Mouse (Mus musculus): ENCODE data around the gene Susd6. TPM values are rescaled to one million over a fixed set of nuclear protein-coding genes. Genes with fewer than 3 reads are reported as not detected.
A peak's percentile ranks its signal among the peaks of the same experiment; 100 is the strongest.

Susd6 gene
- total RNA-seq, 4 experiments from 2014 or later = 70.6 to 75.8 (median 73.7) TPM

DNA sequence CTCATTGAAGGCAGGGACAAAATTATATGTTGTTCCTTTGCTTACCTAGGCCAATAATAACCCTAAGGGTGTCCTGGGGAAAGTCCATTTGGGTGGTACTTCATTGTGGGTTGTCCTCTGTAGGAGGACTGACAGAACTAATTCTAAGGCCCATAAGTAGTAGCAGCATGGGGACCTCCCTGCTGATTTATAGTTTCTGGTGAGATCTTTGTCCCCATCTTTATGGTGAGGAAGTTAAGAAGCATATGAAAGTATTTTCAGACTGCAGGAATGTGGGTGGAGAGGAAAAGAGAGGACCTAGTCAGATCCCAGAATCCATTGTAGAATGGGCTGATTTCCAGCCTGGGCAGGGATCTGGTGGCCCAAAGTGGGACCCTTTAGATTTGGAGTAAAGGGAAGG is 48.0 kb downstream of the Susd6 start:
- no peak for DNase-seq (ENCODE audit: low spot score)

DNA sequence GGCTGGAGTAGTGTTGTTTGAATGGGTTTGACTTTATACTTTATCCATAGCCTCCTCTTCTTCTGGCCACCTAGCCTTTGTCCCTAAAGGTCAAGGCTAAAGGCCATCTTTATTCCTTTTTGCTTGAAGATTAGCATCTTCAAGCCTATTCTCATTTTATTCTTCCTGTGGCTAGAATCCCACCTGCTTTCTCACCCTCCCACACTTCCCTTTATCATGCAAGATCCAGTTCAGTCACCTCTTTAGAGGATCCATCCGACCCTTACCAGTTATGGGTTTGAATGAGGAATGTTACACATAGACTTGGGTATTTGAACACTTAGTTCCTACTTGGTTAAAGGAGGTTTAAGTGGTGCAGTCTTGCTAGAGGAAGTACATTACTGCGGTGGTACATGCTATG is 48.5 kb downstream of the Susd6 start:
- DNase-seq (ENCODE audit: low spot score) = no peak

- no peak for DNase-seq (ENCODE audit: low spot score)
Observed at GRCm38 (mm10) chr12:80839631-80840030, 49.3 kb downstream of the Susd6 start.

DNA sequence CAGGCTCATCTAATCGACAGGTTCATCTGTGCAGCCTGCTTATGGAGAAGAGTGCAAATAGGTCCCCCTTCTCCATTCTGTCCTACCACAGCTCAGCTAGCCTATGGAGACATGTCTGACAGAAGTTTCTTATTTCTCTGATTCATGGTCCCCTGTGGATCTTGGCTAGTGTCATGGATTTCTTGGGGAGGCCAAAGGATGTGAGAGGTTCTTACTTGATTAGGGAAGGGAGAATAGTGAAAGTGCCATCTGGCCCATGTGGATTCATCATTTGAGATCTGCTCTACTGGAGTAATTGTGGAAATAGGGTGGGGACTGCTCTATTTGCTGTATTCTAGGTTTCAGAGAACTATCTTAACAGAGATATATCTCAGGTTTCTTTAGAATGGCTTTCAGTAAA is 51.3 kb downstream of the Susd6 start:
- no peak for DNase-seq (ENCODE audit: low spot score)

DNA sequence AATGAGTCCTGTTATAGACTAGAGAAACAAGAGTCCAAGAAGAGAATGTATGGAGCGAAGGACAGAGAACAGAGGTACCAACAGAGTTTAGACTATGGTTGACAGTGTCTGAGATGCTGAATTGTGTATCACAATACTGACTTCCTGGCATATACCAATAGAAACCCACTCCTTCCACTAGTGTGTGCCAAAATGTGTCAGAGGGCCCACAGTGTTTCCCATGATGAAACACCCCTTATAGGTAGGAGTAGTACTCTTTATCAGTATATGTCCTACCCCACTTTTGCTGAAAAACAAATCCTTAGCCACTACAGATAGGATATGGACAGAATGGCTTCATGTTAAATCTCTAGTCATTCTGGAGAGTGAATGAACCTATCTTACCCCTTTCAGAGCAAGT is 52.3 kb downstream of the Susd6 start:
- DNase-seq (ENCODE audit: low spot score) = no peak

DNA sequence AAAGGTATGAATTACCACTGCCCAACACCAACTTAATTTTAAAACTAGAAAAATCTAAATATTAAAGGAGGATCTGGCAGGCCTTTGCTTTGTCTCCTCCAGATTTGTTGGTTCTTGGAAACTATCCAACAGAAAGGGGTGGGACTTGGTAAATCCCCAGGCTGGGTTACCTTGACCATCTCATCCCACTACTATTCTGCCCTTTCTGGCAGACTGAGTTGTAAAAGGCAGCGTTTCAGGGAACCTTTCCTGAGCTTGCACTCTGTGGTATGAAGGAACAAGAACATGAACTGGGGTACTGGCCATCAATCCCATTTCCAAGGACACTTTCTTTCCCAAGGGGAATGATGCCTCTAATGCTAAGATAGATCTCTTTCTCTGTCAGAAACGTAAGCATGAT is 52.9 kb downstream of the Susd6 start:
- no peak for DNase-seq (ENCODE audit: low spot score)

DNA sequence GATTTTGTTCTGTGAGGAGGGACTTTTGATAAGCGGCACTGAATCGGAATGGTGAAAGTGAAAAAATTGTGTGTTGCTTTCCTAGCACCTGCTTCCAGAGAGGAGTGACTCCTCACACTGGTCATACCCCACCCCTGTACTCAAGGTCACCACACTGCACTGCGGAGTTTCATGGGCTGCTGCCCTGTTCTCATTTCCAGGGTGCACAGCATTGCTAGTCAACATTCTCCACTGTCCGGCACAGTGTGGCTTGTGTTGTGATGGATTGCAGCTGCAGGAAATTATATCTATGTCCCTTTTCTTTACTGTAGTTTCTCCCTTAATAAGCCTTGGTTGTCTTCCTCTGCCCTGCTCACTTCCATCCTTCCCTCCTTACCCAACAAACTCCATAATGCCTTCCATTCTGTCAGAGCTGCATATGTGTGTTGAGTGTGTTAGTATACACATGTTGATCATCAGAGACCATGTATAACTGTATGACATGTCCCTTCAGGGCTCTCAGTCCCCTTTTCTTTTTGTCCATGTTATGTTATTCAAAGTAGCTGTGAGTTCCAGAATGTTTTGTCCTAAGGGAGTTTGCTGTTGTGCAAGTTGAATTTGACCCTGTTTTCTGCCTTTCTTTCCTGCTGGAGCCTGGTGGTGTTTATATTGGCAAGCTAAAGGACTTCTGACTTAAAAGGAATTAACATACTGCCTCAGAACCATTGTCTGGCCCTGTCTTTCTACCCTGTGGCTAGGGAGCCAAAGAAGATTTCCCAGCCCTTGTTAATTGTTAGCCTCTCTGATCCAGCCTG is 53.5 kb downstream of the Susd6 start:
- DNase-seq (ENCODE audit: low spot score) = peak; percentile 80

- no peak for DNase-seq (ENCODE audit: low spot score)
Observed at GRCm38 (mm10) chr12:80845901-80846300, 55.6 kb downstream of the Susd6 start.

DNA sequence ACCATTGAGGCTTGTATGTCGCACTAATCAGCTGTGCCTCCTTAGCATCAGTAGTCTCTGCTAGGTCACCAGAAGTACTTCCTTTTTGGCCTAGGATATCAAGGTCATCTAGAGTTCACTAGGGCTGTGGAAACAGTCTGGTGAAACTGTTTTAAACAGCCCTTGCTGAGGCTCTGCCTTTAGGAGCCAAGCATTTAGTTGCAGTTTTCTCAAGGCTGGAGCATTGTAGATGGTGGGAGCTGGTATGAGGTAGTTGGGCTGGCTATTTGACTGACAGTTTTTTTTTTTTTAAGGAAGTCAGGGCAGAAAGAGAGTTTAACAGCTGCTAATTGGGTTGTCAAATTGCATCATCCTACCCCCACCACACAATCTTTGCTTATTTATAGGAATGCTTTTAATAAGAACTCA is 56.6 kb downstream of the Susd6 start:
- DNase-seq (ENCODE audit: low spot score) = peak; percentile 69

- no peak for DNase-seq (ENCODE audit: low spot score)
Observed at GRCm38 (mm10) chr12:80852001-80852400, 61.7 kb downstream of the Susd6 start.

GRCm38 (mm10) chr12:80853737-80854136 is 63.4 kb downstream of the Susd6 start:
- peak; percentile 78 for DNase-seq (ENCODE audit: low spot score)

DNA sequence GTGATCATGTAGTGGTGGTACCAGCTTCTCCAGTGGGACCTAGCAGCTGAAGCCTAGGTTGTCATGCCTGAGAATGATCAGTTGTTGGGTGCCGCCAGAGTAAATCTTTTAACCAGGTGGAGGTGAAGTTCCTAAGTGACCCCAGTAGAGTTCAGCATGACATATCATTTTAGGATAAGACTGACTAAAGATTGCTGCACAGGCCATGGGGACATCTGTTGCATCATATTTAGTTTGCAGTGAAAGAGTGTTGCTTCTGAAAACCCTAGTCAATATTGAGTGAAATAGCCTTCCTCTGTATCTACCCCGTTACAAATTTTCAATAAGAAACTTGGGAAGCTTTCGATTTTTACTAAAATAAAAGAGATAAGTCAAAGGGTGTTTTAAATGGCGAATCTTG is 64.4 kb downstream of the Susd6 start:
- DNase-seq (ENCODE audit: low spot score) = no peak

GRCm38 (mm10) chr12:80855100-80855499 is 64.8 kb downstream of the Susd6 start:
- no peak for DNase-seq (ENCODE audit: low spot score)

- no peak for DNase-seq (ENCODE audit: low spot score)
Observed at GRCm38 (mm10) chr12:80855581-80855980, 65.3 kb downstream of the Susd6 start.

GRCm38 (mm10) chr12:80857636-80858293 is 67.5 kb downstream of the Susd6 start:
- no peak for DNase-seq (ENCODE audit: low spot score)

GRCm38 (mm10) chr12:80858307-80858706 is 68.0 kb downstream of the Susd6 start:
- no peak for DNase-seq (ENCODE audit: low spot score)

DNA sequence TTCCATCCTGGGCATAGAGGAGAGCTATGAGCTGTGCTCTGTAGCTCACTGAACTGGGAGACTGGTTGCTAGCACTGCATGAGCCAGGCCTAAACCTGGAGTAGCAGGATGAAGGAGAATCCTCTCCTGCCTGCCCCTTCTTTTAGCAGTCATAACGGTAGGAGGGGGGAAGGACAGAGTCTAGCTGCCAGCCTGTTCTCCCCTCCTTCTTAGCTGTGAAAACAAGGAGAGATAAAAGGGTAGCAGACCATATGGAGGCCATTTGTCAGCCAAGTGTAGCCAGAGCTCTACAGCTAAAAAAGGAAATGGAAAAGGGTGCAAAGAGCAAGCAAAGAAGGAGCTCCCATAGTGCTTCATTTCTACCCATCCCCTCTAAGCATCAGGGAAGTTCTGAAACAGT is 71.6 kb downstream of the Susd6 start:
- DNase-seq (ENCODE audit: low spot score) = no peak

- no peak for DNase-seq (ENCODE audit: low spot score)
Observed at GRCm38 (mm10) chr12:80863370-80863769, 73.1 kb downstream of the Susd6 start.

GRCm38 (mm10) chr12:80865175-80865574 is 74.9 kb downstream of the Susd6 start:
- DNase-seq (ENCODE audit: low spot score) = no peak

- DNase-seq (ENCODE audit: low spot score) = no peak
Observed at GRCm38 (mm10) chr12:80866023-80866422, 75.7 kb downstream of the Susd6 start.

DNA sequence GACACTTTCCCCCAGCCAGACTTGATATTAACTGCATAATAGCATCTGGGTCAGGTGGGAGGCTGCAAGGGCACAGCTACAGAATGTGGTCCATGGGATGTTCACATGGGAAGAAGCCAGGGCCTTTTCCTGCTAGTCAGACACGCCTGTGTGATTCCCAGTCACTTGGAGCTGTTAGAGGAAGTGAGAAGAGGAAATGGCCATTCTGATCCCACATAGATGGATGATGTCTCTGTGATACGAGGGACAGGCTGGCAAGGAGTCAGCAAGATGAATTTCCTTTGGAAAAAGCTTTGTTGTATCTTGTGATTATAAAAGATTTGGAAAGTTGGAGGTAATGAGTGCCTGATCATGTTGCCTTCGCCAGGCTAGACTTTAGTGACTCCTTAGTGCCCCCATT is 76.8 kb downstream of the Susd6 start:
- DNase-seq (ENCODE audit: low spot score) = peak; percentile 80

DNA sequence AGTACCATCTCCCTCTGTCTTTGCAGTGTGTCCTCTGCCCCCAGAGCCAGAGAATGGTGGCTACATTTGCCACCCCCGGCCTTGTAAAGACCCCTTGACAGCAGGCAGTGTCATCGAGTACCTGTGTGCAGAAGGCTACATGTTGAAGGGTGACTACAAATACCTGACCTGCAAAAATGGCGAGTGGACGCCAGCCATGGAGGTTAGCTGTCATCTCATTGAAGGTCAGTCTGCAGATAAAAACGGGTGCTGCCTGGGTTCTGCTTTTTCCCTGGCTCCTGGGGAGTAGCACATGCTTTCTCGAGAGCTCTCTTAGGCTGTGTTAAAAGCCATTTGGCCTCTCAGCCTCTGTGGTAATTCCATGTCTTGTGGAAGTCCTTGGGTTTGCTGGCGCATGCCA is 78.1 kb downstream of the Susd6 start:
- DNase-seq (ENCODE audit: low spot score) = no peak
